Mouse (Mus musculus) mammary gland, adult 2 months (tissue): ENCODE measurements around the gene Itk. TPM values are rescaled to one million over a fixed set of nuclear protein-coding genes. Genes with fewer than 3 reads are reported as not detected.

ENCODE experiments used
- polyA plus RNA-seq: library from polyadenylated mRNA; depleted of rRNA; stranded (reverse); fragments of >200 nt; gene quantifications from 2 replicates; pipeline ENCODE4 v1.2.3, GENCODE M21; 2012; ENCODE audit warnings: low replicate concordance; rRNA removed

The Itk gene
- 9.9 and 10.8 TPM in 2 replicates for polyA plus RNA-seq

DNA sequence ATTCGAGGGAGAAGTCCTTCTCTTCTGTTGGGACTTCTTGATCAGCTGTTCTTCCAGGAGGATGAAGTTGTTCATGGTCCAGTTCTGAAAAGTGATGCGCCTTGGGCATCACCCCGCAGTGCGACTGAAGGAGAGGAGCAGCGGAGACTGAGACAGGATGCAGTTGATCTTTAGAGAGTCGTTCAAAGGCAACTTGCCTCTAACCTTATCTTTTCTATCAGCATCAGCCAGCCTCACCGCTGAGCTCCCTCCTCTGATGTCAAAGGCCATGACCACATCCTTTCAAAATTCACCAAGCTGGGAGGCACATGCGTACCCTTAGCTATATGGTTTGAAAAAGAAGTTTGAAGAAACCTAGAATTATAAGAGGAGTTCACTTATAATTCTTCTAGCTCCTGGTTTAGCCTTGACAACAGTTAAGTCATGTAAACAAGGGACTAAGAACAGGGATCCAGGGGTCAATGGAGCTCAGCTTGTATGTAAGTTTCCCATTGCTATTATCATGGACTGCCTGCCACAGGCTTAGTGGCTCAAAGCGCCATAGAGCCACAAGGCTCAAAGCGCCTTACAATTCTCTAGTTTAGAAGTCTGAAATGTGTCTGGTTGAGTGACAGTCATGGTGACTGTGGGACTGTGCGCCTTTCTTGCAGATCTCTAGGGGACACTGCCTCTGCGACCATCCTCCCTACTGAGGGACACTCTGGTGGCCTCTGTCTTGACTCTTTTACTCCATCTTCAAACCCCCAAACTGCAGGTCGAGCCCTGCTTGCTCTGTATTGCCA, at the start of gene Itk:
Gene Itk (minus strand): TSS at position 180 of the 782 bp plus-strand sequence.

DNA sequence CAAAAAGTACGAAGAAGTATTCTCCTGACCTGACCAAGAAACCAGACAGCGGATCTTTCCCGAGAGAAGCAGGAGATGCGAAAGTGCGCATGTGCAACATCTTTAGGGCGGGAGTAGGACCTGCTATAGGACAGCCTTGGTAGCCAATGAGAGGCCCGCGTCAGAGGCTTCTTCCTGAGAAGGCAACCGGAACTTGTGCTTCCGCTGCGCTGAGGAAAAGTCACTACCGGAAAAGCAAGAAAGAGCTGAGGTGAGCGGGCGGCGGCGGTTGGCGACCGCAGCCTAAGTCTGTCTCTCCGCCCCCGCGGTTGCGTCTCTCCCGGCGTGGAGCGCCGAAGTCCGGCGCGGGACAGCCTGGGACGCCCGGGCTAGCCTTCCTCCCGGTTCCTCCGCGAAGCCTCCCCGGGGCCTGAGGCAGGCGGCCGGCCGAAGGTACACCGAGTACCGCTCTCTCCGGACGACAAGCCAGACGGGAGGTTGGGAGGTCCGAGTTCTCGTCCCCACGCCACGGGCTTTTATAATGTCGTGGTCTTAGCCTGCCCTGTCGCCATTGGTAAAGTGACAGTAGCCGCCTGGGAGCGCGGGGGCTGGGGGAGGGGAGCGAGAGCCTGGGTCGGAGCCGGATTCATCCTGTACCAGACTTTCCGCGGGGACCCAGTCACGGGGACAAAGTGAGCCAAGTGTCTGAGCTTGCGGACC, 47.6 kb upstream of the Itk start, which contains the start of gene Med7:
Gene Med7 (plus strand): TSS at position 166 of the 699 bp plus-strand sequence.

DNA sequence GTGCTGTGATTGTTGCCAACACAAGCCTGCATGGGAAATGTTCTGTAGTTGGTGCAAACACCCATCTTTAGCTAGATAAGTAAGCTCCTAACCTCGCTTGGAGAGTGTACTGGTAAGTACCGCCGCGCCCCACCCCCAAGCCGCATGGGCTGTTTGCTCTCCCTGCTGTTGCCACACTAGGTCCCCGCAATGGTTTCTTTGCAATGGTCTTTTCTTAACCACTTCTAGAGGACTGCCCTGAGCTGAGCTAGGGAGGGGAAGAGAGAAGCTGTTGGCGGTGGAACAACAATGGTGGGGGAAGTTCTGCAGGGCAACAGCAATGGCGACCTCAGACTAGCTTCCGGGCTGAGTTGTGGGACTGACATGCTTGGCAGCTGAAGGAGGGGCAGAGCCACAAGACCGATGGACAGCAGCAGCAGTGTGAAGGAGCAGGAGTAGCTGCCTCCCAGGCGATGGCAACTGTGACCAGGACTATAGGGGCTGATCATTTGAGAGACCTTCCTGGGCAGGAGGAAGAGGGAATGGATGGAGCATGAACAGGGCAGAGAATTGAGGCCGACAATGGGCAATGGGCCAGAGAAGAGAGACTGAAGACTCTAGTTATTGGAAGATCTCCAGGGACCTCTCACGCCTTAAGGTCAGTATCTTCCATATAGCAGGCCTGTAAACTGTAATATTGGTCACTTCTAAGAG, 7.0 kb upstream of the Itk start, which contains the start of gene Fam71b:
Gene Fam71b (plus strand): TSS at position 393 of the 693 bp plus-strand sequence.

DNA sequence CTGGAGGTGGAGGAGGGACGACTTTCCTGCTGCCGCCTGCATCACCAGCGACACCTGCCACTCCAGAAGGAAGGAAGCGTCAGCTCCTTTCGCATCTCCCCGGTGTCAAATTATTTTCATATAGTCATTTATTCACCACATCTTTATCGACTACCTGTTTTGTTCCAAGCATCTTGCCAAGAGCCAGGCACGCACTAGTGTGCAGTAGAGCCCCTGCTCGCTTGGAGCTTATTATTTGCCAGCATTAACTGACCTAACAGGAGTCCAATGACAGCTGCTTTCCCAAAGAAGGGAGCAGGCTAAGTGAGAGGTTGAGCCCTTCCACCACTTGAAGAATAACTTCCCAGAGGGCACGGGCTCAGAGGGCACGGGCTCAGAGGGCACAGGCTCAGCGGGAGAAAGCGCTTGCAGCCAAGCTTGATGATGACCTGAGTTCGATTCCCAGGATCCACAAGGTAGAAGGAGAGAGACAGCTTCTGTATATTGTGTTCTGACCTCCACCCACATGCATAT, 76.7 kb downstream of the Itk start, which contains the start of gene Cyfip2:
Gene Cyfip2 (minus strand): TSS at position 337 of the 513 bp plus-strand sequence.

Other genes with a start within 250 kb of the Itk start
- gene Nipal4, start 223.0 kb downstream of the Itk start, polyA plus RNA-seq: 0.87 and 3.2 TPM in 2 replicates
- gene Fndc9, start 154.0 kb downstream of the Itk start, polyA plus RNA-seq: 0.07 and 0.68 TPM in 2 replicates
- 8.6 and 14.7 TPM in 2 replicates for gene Cyfip2, start 76.7 kb downstream of the Itk start, polyA plus RNA-seq
- gene Fam71b, start 7.0 kb upstream of the Itk start, polyA plus RNA-seq: 0.27 and 0.68 TPM in 2 replicates
- gene Med7, start 47.4 kb upstream of the Itk start, polyA plus RNA-seq: 12.8 and 16.0 TPM in 2 replicates
- gene Havcr2, start 65.4 kb upstream of the Itk start, polyA plus RNA-seq: 0.48 and 0.69 TPM in 2 replicates
- not detected in 2 replicates for gene Gm12169, start 134.7 kb upstream of the Itk start, polyA plus RNA-seq
- gene BC053393, start 182.0 kb upstream of the Itk start, polyA plus RNA-seq: not detected in 2 replicates
- not detected in 2 replicates for gene Dppa1, start 239.7 kb upstream of the Itk start, polyA plus RNA-seq